Mouse (Mus musculus): ENCODE data around the gene Gng5. TPM values are rescaled to one million over a fixed set of nuclear protein-coding genes. Genes with fewer than 3 reads are reported as not detected.

Gng5 gene
- 1,557 TPM for polyA plus RNA-seq (2014; fragmentation: Illumina TruSeq; extraction: RNeasy Lipid Tissue Mini Kit (QIAGEN cat#74804); ENCODE audit: low read depth, low replicate concordance)

DNA sequence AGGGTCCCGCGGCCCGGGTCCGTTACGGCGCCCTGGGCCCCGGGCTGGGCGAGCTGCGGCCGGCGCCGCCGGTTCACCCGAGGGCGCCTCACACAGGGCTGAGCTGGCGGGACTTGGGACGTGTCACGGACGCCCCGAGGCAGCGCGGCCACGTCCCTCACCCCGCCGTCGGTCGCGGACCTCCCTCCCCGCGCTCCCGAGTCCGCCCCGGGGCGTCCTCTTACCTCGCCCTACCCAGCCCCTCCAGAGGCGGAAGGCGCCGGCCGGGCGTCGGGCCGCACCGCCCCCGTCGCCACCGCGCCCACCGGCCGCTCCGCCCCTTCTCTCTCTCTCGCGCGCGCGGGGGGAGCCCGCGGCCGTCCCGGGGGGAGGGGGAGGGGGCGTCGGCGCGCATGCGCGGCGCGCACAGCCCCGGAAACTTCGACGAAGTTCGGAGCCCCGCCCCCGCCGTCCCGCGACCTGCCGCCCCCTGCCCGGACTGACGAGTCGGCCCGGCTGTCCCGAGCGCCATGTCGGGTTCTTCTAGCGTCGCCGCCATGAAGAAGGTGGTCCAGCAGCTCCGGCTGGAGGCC lies at the start of gene Gng5, which contains the start of gene Spata1:
TSS of gene Gng5 (plus strand) at position 377 of the 572 bp plus-strand sequence.
TSS of gene Spata1 (minus strand) at position 323 of the 572 bp plus-strand sequence.

DNA sequence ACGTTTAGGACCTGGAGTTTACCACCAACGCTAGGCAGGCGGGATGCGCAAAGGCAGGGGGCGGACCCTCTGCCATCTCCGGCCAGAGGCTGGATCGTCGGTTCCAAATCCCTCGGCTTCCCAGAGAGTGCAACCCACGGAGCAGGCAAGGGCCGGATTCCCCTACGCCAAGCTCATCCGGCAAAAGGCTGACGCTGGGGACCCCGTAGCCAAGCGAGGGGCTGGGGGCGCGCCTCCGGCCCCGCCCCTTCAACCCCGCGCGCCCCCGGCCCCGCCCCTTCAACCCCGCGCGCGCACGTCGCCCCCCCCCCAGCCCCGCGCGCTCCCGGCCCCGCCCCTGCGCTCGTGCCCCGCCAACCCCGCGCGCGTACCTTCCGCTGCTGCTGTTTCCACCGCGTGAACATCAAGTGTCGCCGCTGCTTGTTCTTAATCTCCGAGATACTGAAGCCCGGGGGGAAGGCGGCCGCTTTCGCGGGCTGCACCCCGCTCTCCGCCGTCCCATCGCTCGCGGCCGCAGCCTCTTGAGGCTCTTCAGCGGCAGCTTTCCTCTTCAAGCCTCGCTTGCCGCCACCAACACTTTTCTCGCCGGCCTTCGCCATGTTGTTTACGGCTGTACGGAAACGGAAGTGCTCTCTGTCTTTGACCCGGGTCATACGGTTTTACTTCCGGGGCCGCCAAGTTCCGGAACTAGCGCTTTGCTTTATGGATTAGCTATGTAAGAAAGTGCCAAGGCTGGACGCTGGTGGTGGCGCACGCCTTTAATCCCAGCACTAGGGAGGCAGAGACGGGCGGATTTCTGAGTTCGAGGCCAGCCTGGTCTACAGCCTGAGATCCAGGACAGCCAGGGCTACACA lies 21.4 kb downstream of the Gng5 start, which contains the start of gene Rpf1:
TSS of gene Rpf1 (minus strand) at position 632 of the 854 bp plus-strand sequence.

Other genes starting within 250 kb of the Gng5 start
- 82.9 TPM for gene Ssx2ip, start 95.2 kb upstream of the Gng5 start, polyA plus RNA-seq (2014; fragmentation: Illumina TruSeq; extraction: RNeasy Lipid Tissue Mini Kit (QIAGEN cat#74804); ENCODE audit: low read depth, low replicate concordance)
- gene Ctbs, start 50.0 kb upstream of the Gng5 start, polyA plus RNA-seq (2014; fragmentation: Illumina TruSeq; extraction: RNeasy Lipid Tissue Mini Kit (QIAGEN cat#74804); ENCODE audit: low read depth, low replicate concordance), result 28.3 TPM
- gene Spata1, start 54 bp upstream of the Gng5 start, polyA plus RNA-seq (2014; fragmentation: Illumina TruSeq; extraction: RNeasy Lipid Tissue Mini Kit (QIAGEN cat#74804); ENCODE audit: low read depth, low replicate concordance), result 12.7 TPM
- 139 TPM for gene Rpf1, start 21.6 kb downstream of the Gng5 start, polyA plus RNA-seq (2014; fragmentation: Illumina TruSeq; extraction: RNeasy Lipid Tissue Mini Kit (QIAGEN cat#74804); ENCODE audit: low read depth, low replicate concordance)
- gene Uox, start 70.6 kb downstream of the Gng5 start, polyA plus RNA-seq (2014; fragmentation: Illumina TruSeq; extraction: RNeasy Lipid Tissue Mini Kit (QIAGEN cat#74804); ENCODE audit: low read depth, low replicate concordance), result 3.3 TPM
- not detected for gene Dnase2b, start 115.8 kb downstream of the Gng5 start, polyA plus RNA-seq (2014; fragmentation: Illumina TruSeq; extraction: RNeasy Lipid Tissue Mini Kit (QIAGEN cat#74804); ENCODE audit: low read depth, low replicate concordance)
- 2.3 TPM for gene 4930503B20Rik, start 151.5 kb downstream of the Gng5 start, polyA plus RNA-seq (2014; fragmentation: Illumina TruSeq; extraction: RNeasy Lipid Tissue Mini Kit (QIAGEN cat#74804); ENCODE audit: low read depth, low replicate concordance)
- gene Samd13, start 185.8 kb downstream of the Gng5 start, polyA plus RNA-seq (2014; fragmentation: Illumina TruSeq; extraction: RNeasy Lipid Tissue Mini Kit (QIAGEN cat#74804); ENCODE audit: low read depth, low replicate concordance), result 4.5 TPM